Mouse (Mus musculus) hindbrain, embryonic 11.5 days (tissue): Measurements from ENCODE around the gene Mpp6. TPM values are rescaled to one million over a fixed set of nuclear protein-coding genes. Genes with fewer than 3 reads are reported as not detected.

Experiments
- ATAC-seq: fragments of 200-750 bp; cut with Nextera tagmentation; 2 replicates; pipeline ENCODE4 v1.8.0; 2017; ENCODE audit warnings: mild to moderate bottlenecking, moderate TSS enrichment, moderate library complexity; ENCODE audit not compliant: low FRiP score
- DNase-seq: peaks from one replicate; pipeline ENCODE4 v3.0.0-alpha.2; 2015; ENCODE audit warnings: low spot score
- H3K27ac ChIP-seq: fragments of 300-500 bp; sonication (generic); 2 replicates; pipeline ENCODE4 v1.5.1; 2014; ENCODE audit warnings: mild to moderate bottlenecking, low read depth, low read length
- H3K27me3 ChIP-seq: fragments of 300-500 bp; sonication (generic); 2 replicates; pipeline ENCODE4 v1.6.1; 2014; ENCODE audit warnings: mild to moderate bottlenecking, low read length, moderate library complexity, mixed read lengths; ENCODE audit not compliant: control insufficient read depth, insufficient read depth
- H3K36me3 ChIP-seq: fragments of 300-500 bp; sonication (generic); 2 replicates; pipeline ENCODE4 v1.6.1; 2014; ENCODE audit warnings: mild to moderate bottlenecking, low read length, moderate library complexity, mixed read lengths; ENCODE audit not compliant: control insufficient read depth, insufficient read depth
- H3K4me1 ChIP-seq: fragments of 300-500 bp; sonication (generic); replicated peaks from 2 replicates; pipeline ENCODE4 v1.6.1; 2014; ENCODE audit warnings: low read length, mixed read lengths; ENCODE audit not compliant: control insufficient read depth, insufficient read depth
- H3K4me2 ChIP-seq: fragments of 300-500 bp; sonication (generic); replicated peaks from 2 replicates; pipeline ENCODE4 v1.6.1; 2014; ENCODE audit warnings: mild to moderate bottlenecking, low read depth, low read length
- H3K4me3 ChIP-seq: fragments of 300-500 bp; sonication (generic); 2 replicates; pipeline ENCODE4 v1.5.1; 2014; ENCODE audit warnings: low read depth, low read length
- H3K9ac ChIP-seq: fragments of 300-500 bp; sonication (generic); 2 replicates; pipeline ENCODE4 v1.6.1; 2014; ENCODE audit warnings: low read depth, low read length
- H3K9me3 ChIP-seq: fragments of 300-500 bp; sonication (generic); 2 replicates; pipeline ENCODE4 v1.6.1; 2016; ENCODE audit warnings: low read length; ENCODE audit not compliant: control insufficient read depth
- WGBS: fragments of 180-500 bp; shearing (Covaris S2); extraction: QIAGEN DNeasy Blood & Tissue Kit; methylation state at CpG from one replicate; pipeline ENCODE4 v1.1.7; 2014; 5-methylcytosine and 5-hydroxymethylcytosine counted together
- polyA plus RNA-seq: library from polyadenylated mRNA; unstranded; fragments of >200 nt; fragmentation: Nextera tagmentation; extraction: Ambion mirVana; gene quantifications from 2 replicates; pipeline ENCODE4 v1.2.1, GENCODE M21; 2014

The Mpp6 gene
- polyA plus RNA-seq, 1 experiment from 2014 or later, result 92.1 TPM

DNA sequence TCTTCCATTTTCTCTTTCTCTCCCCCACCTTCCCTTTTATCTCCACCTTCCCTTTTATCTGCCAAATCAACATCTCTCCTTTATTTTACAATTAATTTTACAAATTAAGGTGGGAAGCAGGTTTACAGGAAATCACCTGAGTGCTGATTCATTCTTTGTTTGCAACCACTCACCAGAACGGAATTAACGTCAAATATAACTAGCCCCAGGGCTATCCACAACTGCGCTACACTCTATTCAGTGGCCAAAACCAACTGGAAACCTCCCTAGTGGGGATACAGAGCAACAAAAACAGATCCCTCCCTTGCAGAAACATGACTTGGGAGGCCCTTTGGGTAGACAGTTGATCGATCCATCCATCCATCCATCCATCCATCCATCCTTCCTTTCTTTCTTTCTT is 58.8 kb downstream of the Mpp6 start:
- Histone ChIP-seq H3K9me3 (no peaks in the 10 kb centered on the region), H3K36me3 (no peaks in the 10 kb centered on the region), H3K27ac (no peak overlapping the region), H3K9ac (no peak overlapping the region), H3K4me3 (no peak overlapping the region), H3K4me1 (no peaks in the 10 kb centered on the region), H3K4me2 (no peak overlapping the region), H3K27me3 (no peaks in the 10 kb centered on the region)
- WGBS, result 97% methylated on average over 4 of the region's 4 CpGs
- ATAC-seq, result no peak
- DNase-seq, result no peak

GRCm38 (mm10) chr6:50169771-50170170 is 59.7 kb downstream of the Mpp6 start:
- ATAC-seq, result no peak
- no peak overlapping the region for H3K4me2 ChIP-seq
- no peaks in the 10 kb centered on the region for H3K27me3 ChIP-seq
- H3K4me3 ChIP-seq, result no peak overlapping the region
- no peaks in the 10 kb centered on the region for H3K4me1 ChIP-seq
- H3K27ac ChIP-seq, result no peak overlapping the region
- H3K9ac ChIP-seq, result no peak overlapping the region
- no peak for DNase-seq
- H3K9me3 ChIP-seq, result no peaks in the 10 kb centered on the region
- H3K36me3 ChIP-seq, result no peaks in the 10 kb centered on the region

DNA sequence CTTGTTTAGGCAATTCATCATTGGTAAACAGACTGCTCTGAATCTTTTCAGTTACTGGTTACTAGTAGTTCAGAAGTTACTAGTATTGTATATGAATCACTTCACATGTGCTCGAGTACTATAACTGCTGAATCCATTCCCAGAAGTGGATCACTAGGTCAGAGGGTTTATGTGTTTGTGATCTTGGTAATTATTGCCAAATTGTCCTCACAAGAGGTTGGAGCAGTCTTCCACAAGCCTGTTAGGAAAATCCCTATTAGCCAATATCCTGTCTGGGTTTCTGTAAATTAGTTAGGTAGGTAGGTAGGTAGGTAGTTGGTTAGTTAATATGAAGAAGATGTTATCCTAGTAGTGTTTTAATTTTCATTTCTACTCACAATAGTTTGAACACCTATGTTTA is 65.7 kb downstream of the Mpp6 start:
- H3K4me1 ChIP-seq, result no peaks in the 10 kb centered on the region
- no peak overlapping the region for H3K4me2 ChIP-seq
- no peak for ATAC-seq
- whole genome bisulfite sequencing, result 96% methylated on average over 1 of the region's 1 CpGs
- DNase-seq, result no peak
- no peak overlapping the region for H3K4me3 ChIP-seq
- no peaks in the 10 kb centered on the region for H3K9me3 ChIP-seq
- no peaks in the 10 kb centered on the region for H3K36me3 ChIP-seq
- no peaks in the 10 kb centered on the region for H3K27me3 ChIP-seq
- no peak overlapping the region for H3K9ac ChIP-seq
- no peak overlapping the region for H3K27ac ChIP-seq

DNA sequence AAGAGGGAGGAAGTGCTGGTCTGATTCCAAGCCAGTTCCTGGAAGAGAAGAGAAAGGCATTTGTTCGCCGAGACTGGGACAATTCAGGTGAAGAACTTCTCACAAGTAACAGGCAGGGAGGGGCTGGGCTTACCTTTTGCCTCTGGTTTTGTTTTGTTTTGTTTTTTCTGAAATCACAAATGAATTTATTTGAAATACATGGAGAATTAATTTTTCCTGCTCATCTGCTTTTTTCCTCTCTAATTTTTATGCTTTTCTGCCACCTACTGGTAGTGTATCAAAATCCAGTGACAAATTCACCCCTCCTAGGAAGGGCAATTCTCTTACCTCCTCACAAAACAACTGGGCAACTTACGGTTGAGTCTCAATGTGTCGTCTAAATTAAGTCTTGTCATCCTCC is 70.1 kb downstream of the Mpp6 start:
- Histone ChIP-seq H3K27me3 (no peaks in the 10 kb centered on the region), H3K9ac (no peak overlapping the region), H3K4me3 (no peak overlapping the region), H3K4me2 (no peak overlapping the region), H3K36me3 (no peaks in the 10 kb centered on the region), H3K4me1 (no peaks in the 10 kb centered on the region), H3K9me3 (no peaks in the 10 kb centered on the region), H3K27ac (no peak overlapping the region)
- no peak for ATAC-seq
- 90% methylated on average over 4 of the region's 4 CpGs for WGBS
- no peak for DNase-seq

DNA sequence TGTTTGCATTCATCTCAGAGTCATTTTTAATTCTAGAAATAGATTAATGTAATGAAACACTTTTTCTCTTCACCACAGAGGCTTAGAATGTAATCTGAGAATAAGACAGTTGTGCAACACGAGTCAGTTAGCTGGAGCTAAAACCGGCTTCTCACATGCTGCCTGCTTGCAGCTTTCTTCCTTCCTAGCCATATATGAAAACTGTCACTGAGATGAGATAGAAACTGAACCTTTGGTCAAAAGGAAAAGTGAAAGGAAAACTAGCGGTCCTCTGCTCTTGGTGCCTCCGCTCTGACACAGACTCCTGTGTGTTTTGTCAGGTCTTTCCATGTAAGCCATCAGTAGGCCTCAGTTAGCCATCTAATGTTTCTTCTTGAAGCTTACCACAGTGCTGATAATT is 77.9 kb downstream of the Mpp6 start:
- Histone ChIP-seq H3K27ac (no peak overlapping the region), H3K4me2 (no peak overlapping the region), H3K27me3 (no peaks in the 10 kb centered on the region), H3K4me3 (no peak overlapping the region), H3K36me3 (no peaks in the 10 kb centered on the region), H3K4me1 (no peaks in the 10 kb centered on the region), H3K9ac (no peak overlapping the region), H3K9me3 (no peaks in the 10 kb centered on the region)
- WGBS, result 86% methylated on average over 4 of the region's 4 CpGs
- DNase-seq (no peak), ATAC-seq (no peak)

DNA sequence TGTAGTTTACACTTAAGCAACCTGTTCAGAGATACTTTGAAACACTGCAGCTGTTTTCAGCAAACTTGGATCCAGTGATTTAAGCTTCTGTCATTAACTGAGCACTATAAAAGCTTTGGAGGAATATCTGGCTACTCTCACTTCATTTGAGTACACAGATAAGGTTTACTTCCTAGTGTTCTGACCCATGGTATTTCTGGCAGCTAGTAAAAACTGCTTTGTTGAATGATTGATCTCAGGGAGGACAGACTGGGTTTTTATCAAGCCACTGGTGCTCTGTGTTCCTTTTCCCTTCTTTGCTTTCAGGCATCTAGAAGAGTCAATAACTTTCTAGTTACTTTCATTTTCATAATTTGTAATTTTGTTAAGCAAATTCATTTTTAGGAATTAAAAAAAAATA is 79.3 kb downstream of the Mpp6 start:
- no peaks in the 10 kb centered on the region for H3K36me3 ChIP-seq
- no peak overlapping the region for H3K4me2 ChIP-seq
- H3K4me1 ChIP-seq, result no peaks in the 10 kb centered on the region
- no peak overlapping the region for H3K9ac ChIP-seq
- H3K27me3 ChIP-seq, result no peaks in the 10 kb centered on the region
- H3K9me3 ChIP-seq, result no peaks in the 10 kb centered on the region
- no peak for DNase-seq
- no peak overlapping the region for H3K27ac ChIP-seq
- ATAC-seq, result no peak
- no peak overlapping the region for H3K4me3 ChIP-seq

DNA sequence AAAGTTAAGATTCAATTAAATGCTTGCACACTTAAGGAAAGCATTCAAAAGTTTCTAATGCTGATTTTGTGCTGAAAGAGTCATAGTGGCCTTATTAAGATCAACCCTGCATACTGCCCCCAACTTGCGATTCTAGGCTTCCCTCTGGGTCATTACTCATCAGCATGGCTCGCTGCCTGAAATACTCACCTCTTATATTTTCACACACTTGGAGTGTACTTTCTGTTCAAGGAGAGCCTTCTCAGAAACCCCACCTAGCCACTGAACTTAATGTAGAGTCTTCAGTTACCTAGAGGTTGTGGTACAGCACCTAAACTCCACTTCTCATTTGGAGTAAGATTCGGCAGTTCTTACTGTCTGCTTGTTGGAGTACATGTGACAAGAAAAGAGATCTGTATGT is 81.6 kb downstream of the Mpp6 start:
- no peak for ATAC-seq
- no peak for DNase-seq
- H3K27me3 ChIP-seq, result no peaks in the 10 kb centered on the region
- no peak overlapping the region for H3K9ac ChIP-seq
- H3K27ac ChIP-seq, result no peak overlapping the region
- no peak overlapping the region for H3K4me3 ChIP-seq
- H3K36me3 ChIP-seq, result no peaks in the 10 kb centered on the region
- no peak overlapping the region for H3K4me2 ChIP-seq
- no peaks in the 10 kb centered on the region for H3K4me1 ChIP-seq
- H3K9me3 ChIP-seq, result no peaks in the 10 kb centered on the region
- 89% methylated on average over 3 of the region's 3 CpGs for WGBS

- Histone ChIP-seq H3K4me3 (no peak overlapping the region), H3K9ac (no peak overlapping the region), H3K27ac (no peak overlapping the region), H3K4me1 (no peaks in the 10 kb centered on the region), H3K27me3 (no peaks in the 10 kb centered on the region), H3K9me3 (no peaks in the 10 kb centered on the region), H3K4me2 (no peak overlapping the region), H3K36me3 (no peaks in the 10 kb centered on the region)
- ATAC-seq (no peak), DNase-seq (no peak)
- WGBS, result 88% methylated on average over 1 of the region's 1 CpGs
Measured at GRCm38 (mm10) chr6:50192169-50192568, 82.1 kb downstream of the Mpp6 start.

DNA sequence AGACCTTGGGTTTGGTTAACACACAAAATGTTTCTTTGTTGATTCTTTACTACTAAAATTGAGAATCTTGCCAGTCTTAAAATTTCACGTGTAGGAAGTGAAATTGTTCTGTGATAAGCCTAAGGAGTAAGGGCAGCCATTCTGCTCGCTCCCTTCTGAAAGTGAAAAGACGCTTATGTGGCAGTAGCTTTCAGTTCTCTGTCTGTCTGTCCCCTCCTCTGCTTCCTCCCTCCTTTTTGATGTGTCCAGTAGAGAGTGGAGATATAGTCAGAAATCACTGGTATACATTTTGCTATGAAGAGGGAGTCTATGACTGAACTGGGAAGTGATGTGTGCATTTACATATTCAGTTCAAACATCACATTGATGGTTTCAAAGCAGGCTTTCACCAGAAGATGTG is 82.8 kb downstream of the Mpp6 start:
- Histone ChIP-seq H3K4me3 (no peak overlapping the region), H3K4me2 (no peak overlapping the region), H3K9me3 (no peaks in the 10 kb centered on the region), H3K27ac (no peak overlapping the region), H3K4me1 (no peaks in the 10 kb centered on the region), H3K36me3 (no peaks in the 10 kb centered on the region), H3K27me3 (no peaks in the 10 kb centered on the region), H3K9ac (no peak overlapping the region)
- ATAC-seq, result no peak
- 91% methylated on average over 3 of the region's 3 CpGs for WGBS
- DNase-seq, result no peak
